Mouse (Mus musculus): ENCODE measurements at regions not wholly inside any gene's neighbourhood (a gene's known extent, or its start where the extent isn't known, plus 50 kb on each side); places are given as distances from the start of the nearest gene placed in this dataset.

DNA sequence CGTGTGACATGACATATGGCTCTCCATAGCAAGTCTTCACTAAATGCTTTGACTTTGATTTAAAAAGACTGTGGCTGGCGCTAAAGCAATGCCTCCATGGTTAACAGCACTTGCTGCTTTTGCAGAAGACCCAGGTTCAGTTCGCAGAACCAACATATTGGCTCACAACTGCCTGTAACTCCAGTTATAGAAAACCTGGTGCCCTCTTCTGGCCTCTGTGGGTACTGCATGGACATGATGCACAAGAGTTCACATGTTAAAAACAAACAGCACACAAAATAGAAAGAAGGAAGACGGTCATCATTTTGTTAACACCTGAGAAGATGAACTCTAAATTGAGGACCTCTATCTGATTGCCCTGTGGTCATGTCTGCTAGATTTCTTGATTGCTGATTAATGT is 423.8 kb downstream of the Rwdd3 start:
- Histone ChIP-seq H3K9me3 (replicated peaks; ENCODE audit: insufficient read depth, low read length) (no peaks in the 10 kb centered on the region), H3K4me1 (ENCODE audit: control insufficient read depth in 1 of 2, insufficient read depth in 2 of 2, low read length in 2 of 2) (no peaks in the 10 kb centered on the region), H3K27me3 (ENCODE audit: control insufficient read depth in 1 of 2, insufficient read depth in 2 of 2, low read length in 2 of 2) (no peaks in the 10 kb centered on the region), H3K9ac (ENCODE audit: control insufficient read depth, low read depth, low read length, poor library complexity, severe bottlenecking) (no peak overlapping the region), H3K36me3 (ENCODE audit: control insufficient read depth in 1 of 2, insufficient read depth in 2 of 2, low read length in 2 of 2) (no peaks in the 10 kb centered on the region), H3K27ac (ENCODE audit: control insufficient read depth, low read depth, low read length) (no peak overlapping the region), H3K4me3 (ENCODE audit: control insufficient read depth in 1 of 2, insufficient read depth in 1 of 2, low read depth in 2 of 2, low read length in 2 of 2) (no peak overlapping the region), H3K79me2 (ENCODE audit: control insufficient read depth, insufficient read depth, low read length, poor library complexity) (no peaks in the 10 kb centered on the region)
- TF ChIP-seq SMC3 (IDR thresholded peaks at IDR 0.05; ENCODE audit: low read depth, low read length) = peak; percentile 24; the same call in 1 of the 2 replicates
- TF ChIP-seq RAD21 (IDR thresholded peaks at IDR 0.05; ENCODE audit: low read depth, low read length) = peak; percentile 22
- TF ChIP-seq RCOR1 (IDR thresholded peaks at IDR 0.05; ENCODE audit: low read depth, low read length) = no peak
- peak; percentile 37 to 44 (median 39) for TF ChIP-seq CTCF (IDR thresholded peaks at IDR 0.05 in 2 of 3, conservative IDR thresholded peaks at IDR 0.05 in 1 of 3; ENCODE audit: control insufficient read depth in 1 of 3, insufficient read depth in 1 of 3, low read depth in 2 of 3, low read length in 3 of 3, poor library complexity in 1 of 3, severe bottlenecking in 1 of 3)
- peak; percentile 27 for DNase-seq (ENCODE audit: low read depth, low spot score)

GRCm38 (mm10) chr3:120733332-120733731 is 438.2 kb downstream of the Rwdd3 start:
- Histone ChIP-seq H3K36me3 (ENCODE audit: control insufficient read depth in 1 of 2, insufficient read depth in 2 of 2, low read length in 2 of 2) (no peaks in the 10 kb centered on the region), H3K9me3 (replicated peaks; ENCODE audit: insufficient read depth, low read length) (no peaks in the 10 kb centered on the region), H3K4me3 (ENCODE audit: control insufficient read depth in 1 of 2, insufficient read depth in 1 of 2, low read depth in 2 of 2, low read length in 2 of 2) (no peak overlapping the region), H3K9ac (ENCODE audit: control insufficient read depth, low read depth, low read length, poor library complexity, severe bottlenecking) (no peak overlapping the region), H3K27ac (ENCODE audit: control insufficient read depth, low read depth, low read length) (no peak overlapping the region), H3K79me2 (ENCODE audit: control insufficient read depth, insufficient read depth, low read length, poor library complexity) (no peaks in the 10 kb centered on the region), H3K27me3 (ENCODE audit: control insufficient read depth in 1 of 2, insufficient read depth in 2 of 2, low read length in 2 of 2) (no peaks in the 10 kb centered on the region), H3K4me1 (ENCODE audit: control insufficient read depth in 1 of 2, insufficient read depth in 2 of 2, low read length in 2 of 2) (no peaks in the 10 kb centered on the region)
- no peak for DNase-seq (ENCODE audit: low read depth, low spot score)
- TF ChIP-seq HCFC1 (IDR thresholded peaks at IDR 0.05; ENCODE audit: low read depth, low read length) (no peak), KAT2A (conservative IDR thresholded peaks at IDR 0.05; ENCODE audit: low read depth, low read length) (no peak), ZKSCAN1 (IDR thresholded peaks at IDR 0.05; ENCODE audit: low read depth, low read length) (no peak)

GRCm38 (mm10) chr3:120732391-120732790 is 439.1 kb downstream of the Rwdd3 start:
- Histone ChIP-seq H3K4me3 (ENCODE audit: control insufficient read depth in 1 of 2, insufficient read depth in 1 of 2, low read depth in 2 of 2, low read length in 2 of 2) (no peak overlapping the region), H3K36me3 (ENCODE audit: control insufficient read depth in 1 of 2, insufficient read depth in 2 of 2, low read length in 2 of 2) (no peaks in the 10 kb centered on the region), H3K9me3 (replicated peaks; ENCODE audit: insufficient read depth, low read length) (no peaks in the 10 kb centered on the region), H3K4me1 (ENCODE audit: control insufficient read depth in 1 of 2, insufficient read depth in 2 of 2, low read length in 2 of 2) (no peaks in the 10 kb centered on the region), H3K79me2 (ENCODE audit: control insufficient read depth, insufficient read depth, low read length, poor library complexity) (no peaks in the 10 kb centered on the region), H3K9ac (ENCODE audit: control insufficient read depth, low read depth, low read length, poor library complexity, severe bottlenecking) (no peak overlapping the region), H3K27ac (ENCODE audit: control insufficient read depth, low read depth, low read length) (no peak overlapping the region), H3K27me3 (ENCODE audit: control insufficient read depth in 1 of 2, insufficient read depth in 2 of 2, low read length in 2 of 2) (no peaks in the 10 kb centered on the region)
- TF ChIP-seq HCFC1 (IDR thresholded peaks at IDR 0.05; ENCODE audit: low read depth, low read length) = no peak
- TF ChIP-seq RCOR1 (IDR thresholded peaks at IDR 0.05; ENCODE audit: low read depth, low read length) = no peak
- no peak for TF ChIP-seq ETS1 (IDR thresholded peaks at IDR 0.05; ENCODE audit: low read depth, low read length)
- TF ChIP-seq E2F4 (IDR thresholded peaks at IDR 0.05; ENCODE audit: borderline replicate concordance, low read depth, low read length) = no peak
- no peak for TF ChIP-seq CTCF (IDR thresholded peaks at IDR 0.05 in 2 of 3, conservative IDR thresholded peaks at IDR 0.05 in 1 of 3; ENCODE audit: control insufficient read depth in 1 of 3, insufficient read depth in 1 of 3, low read depth in 2 of 3, low read length in 3 of 3, poor library complexity in 1 of 3, severe bottlenecking in 1 of 3)
- TF ChIP-seq MAZ (IDR thresholded peaks at IDR 0.05; ENCODE audit: low read depth, low read length) = no peak
- TF ChIP-seq MAFK (IDR thresholded peaks at IDR 0.05; ENCODE audit: borderline replicate concordance, low read depth, low read length) = no peak
- TF ChIP-seq NELFE (IDR thresholded peaks at IDR 0.05; ENCODE audit: low read depth, low read length) = no peak
- no peak for TF ChIP-seq SIN3A (IDR thresholded peaks at IDR 0.05; ENCODE audit: low read length)
- no peak for TF ChIP-seq POLR2AphosphoS5 (IDR thresholded peaks at IDR 0.05; ENCODE audit: borderline replicate concordance, low read depth, low read length)
- no peak for TF ChIP-seq GABPA (IDR thresholded peaks at IDR 0.05; ENCODE audit: low read depth, low read length)
- no peak for TF ChIP-seq JUND (IDR thresholded peaks at IDR 0.05; ENCODE audit: low read depth, low read length)
- no peak for TF ChIP-seq ZMIZ1 (IDR thresholded peaks at IDR 0.05; ENCODE audit: low read depth, low read length)
- TF ChIP-seq NRF1 (IDR thresholded peaks at IDR 0.05; ENCODE audit: insufficient read depth, low read depth, low read length, poor library complexity, severe bottlenecking) = no peak
- TF ChIP-seq USF1 (IDR thresholded peaks at IDR 0.05; ENCODE audit: low read depth, low read length) = no peak
- TF ChIP-seq MXI1 (IDR thresholded peaks at IDR 0.05; ENCODE audit: low read depth, low read length) = no peak
- no peak for TF ChIP-seq ELF1 (IDR thresholded peaks at IDR 0.05; ENCODE audit: low read depth, low read length)
- TF ChIP-seq GATA1 (IDR thresholded peaks at IDR 0.05; ENCODE audit: low read depth, low read length) = no peak
- DNase-seq (ENCODE audit: low read depth, low spot score) = no peak

All from MEL (cell line).